Mouse (Mus musculus): ENCODE data around the gene Hyal1. TPM values are rescaled to one million over a fixed set of nuclear protein-coding genes. Genes with fewer than 3 reads are reported as not detected.

Hyal1 gene
- polyA plus RNA-seq, 1 experiment from 2014 or later: 3.2 TPM

- Histone ChIP-seq H3K9ac (peak overlapping the region; percentile 65), H3K4me1 (replicated peaks) (peaks cover 51% of the 10 kb centered on the region), H3K9me3 (replicated peaks) (no peaks in the 10 kb centered on the region), H3K4me2 (peak overlapping the region; percentile 93), H3K4me3 (replicated peaks) (peak overlapping the region; percentile 81), H3K27ac (replicated peaks) (peak overlapping the region; percentile 86; the same call in 1 of the 2 replicates), H3K36me3 (replicated peaks) (peaks cover 43% of the 10 kb centered on the region), H3K27me3 (no peaks in the 10 kb centered on the region; the same call in 1 of the 2 replicates)
- 48% methylated on average over 8 of the region's 8 CpGs for WGBS (ENCODE audit: insufficient replicate concordance)
- ATAC-seq (ENCODE audit: insufficient read depth): no peak
These were observed 34.0 kb upstream of the Hyal1 start for GRCm38 (mm10) chr9:107542721-107543120.

GRCm38 (mm10) chr9:107543299-107543698 is 33.4 kb upstream of the Hyal1 start:
- peaks cover 37% of the 10 kb centered on the region for H3K36me3 ChIP-seq (replicated peaks)
- no peak overlapping the region for H3K4me3 ChIP-seq (replicated peaks)
- H3K27me3 ChIP-seq: peaks cover 1% of the 10 kb centered on the region; the same call in 1 of the 2 replicates
- H3K27ac ChIP-seq (replicated peaks): no peak overlapping the region
- H3K4me1 ChIP-seq (replicated peaks): peaks cover 55% of the 10 kb centered on the region
- WGBS (ENCODE audit: insufficient replicate concordance): 80% methylated on average over 11 of the region's 11 CpGs
- no peak overlapping the region for H3K9ac ChIP-seq
- H3K9me3 ChIP-seq (replicated peaks): no peaks in the 10 kb centered on the region
- ATAC-seq (ENCODE audit: insufficient read depth): no peak
- H3K4me2 ChIP-seq: peak overlapping the region; percentile 93; the same call in 1 of the 2 replicates

GRCm38 (mm10) chr9:107544196-107544700 is 32.5 kb upstream of the Hyal1 start:
- peaks cover 55% of the 10 kb centered on the region for H3K4me1 ChIP-seq (replicated peaks)
- no peak overlapping the region for H3K27ac ChIP-seq (replicated peaks)
- H3K9ac ChIP-seq: no peak overlapping the region
- 86% methylated on average over 17 of the region's 17 CpGs for WGBS (ENCODE audit: insufficient replicate concordance)
- no peak overlapping the region for H3K4me2 ChIP-seq
- H3K36me3 ChIP-seq (replicated peaks): peaks cover 28% of the 10 kb centered on the region
- H3K27me3 ChIP-seq: peaks cover 11% of the 10 kb centered on the region; the same call in 1 of the 2 replicates
- H3K9me3 ChIP-seq (replicated peaks): no peaks in the 10 kb centered on the region
- no peak overlapping the region for H3K4me3 ChIP-seq (replicated peaks)
- no peak for ATAC-seq (ENCODE audit: insufficient read depth)

GRCm38 (mm10) chr9:107544729-107545128 is 32.0 kb upstream of the Hyal1 start:
- 89% methylated on average over 12 of the region's 12 CpGs for WGBS (ENCODE audit: insufficient replicate concordance)
- Histone ChIP-seq H3K4me2 (no peak overlapping the region), H3K4me3 (replicated peaks) (no peak overlapping the region), H3K9ac (no peak overlapping the region), H3K4me1 (replicated peaks) (peaks cover 55% of the 10 kb centered on the region), H3K27me3 (peaks cover 16% of the 10 kb centered on the region), H3K9me3 (replicated peaks) (no peaks in the 10 kb centered on the region), H3K36me3 (replicated peaks) (peaks cover 23% of the 10 kb centered on the region), H3K27ac (replicated peaks) (no peak overlapping the region)
- ATAC-seq (ENCODE audit: insufficient read depth): no peak

- Histone ChIP-seq H3K4me3 (replicated peaks) (no peak overlapping the region), H3K4me1 (replicated peaks) (peaks cover 56% of the 10 kb centered on the region), H3K36me3 (replicated peaks) (peaks cover 18% of the 10 kb centered on the region), H3K27ac (replicated peaks) (no peak overlapping the region), H3K9me3 (replicated peaks) (no peaks in the 10 kb centered on the region), H3K9ac (no peak overlapping the region), H3K4me2 (no peak overlapping the region), H3K27me3 (peaks cover 20% of the 10 kb centered on the region)
- 78% methylated on average over 10 of the region's 10 CpGs for WGBS (ENCODE audit: insufficient replicate concordance)
- ATAC-seq (ENCODE audit: insufficient read depth): no peak
These were observed 31.5 kb upstream of the Hyal1 start for GRCm38 (mm10) chr9:107545199-107545598.

- no peak overlapping the region for H3K9ac ChIP-seq
- peaks cover 24% of the 10 kb centered on the region for H3K27me3 ChIP-seq
- peak overlapping the region; percentile 15; the same call in 1 of the 2 replicates for H3K27ac ChIP-seq (replicated peaks)
- no peak overlapping the region for H3K4me2 ChIP-seq
- H3K36me3 ChIP-seq (replicated peaks): peaks cover 17% of the 10 kb centered on the region
- no peak for ATAC-seq (ENCODE audit: insufficient read depth)
- 4% methylated on average over 3 of the region's 3 CpGs for WGBS (ENCODE audit: insufficient replicate concordance)
- peaks cover 57% of the 10 kb centered on the region for H3K4me1 ChIP-seq (replicated peaks)
- H3K9me3 ChIP-seq (replicated peaks): no peaks in the 10 kb centered on the region
- no peak overlapping the region for H3K4me3 ChIP-seq (replicated peaks)
These were observed 31.1 kb upstream of the Hyal1 start for GRCm38 (mm10) chr9:107545602-107546001.

GRCm38 (mm10) chr9:107547026-107547425 is 29.7 kb upstream of the Hyal1 start, which contains the start of gene Zmynd10:
Gene Zmynd10 (plus strand): TSS chr9:107547298.
- peak within 1 kb of the TSS; percentile 51 for H3K4me2 ChIP-seq
- H3K4me1 ChIP-seq (replicated peaks): peaks cover 60% of the 10 kb centered on the region
- H3K36me3 ChIP-seq (replicated peaks): peaks cover 17% of the 10 kb centered on the region
- peaks cover 39% of the 10 kb centered on the region for H3K27me3 ChIP-seq
- peak; percentile 51 for ATAC-seq (ENCODE audit: insufficient read depth)
- H3K9ac ChIP-seq: no peak within 1 kb of the TSS
- 5% methylated on average over 20 of the region's 20 CpGs for WGBS (ENCODE audit: insufficient replicate concordance)
- H3K4me3 ChIP-seq (replicated peaks): peak within 1 kb of the TSS; percentile 13; the same call in 1 of the 2 replicates
- H3K9me3 ChIP-seq (replicated peaks): no peaks in the 10 kb centered on the region
- H3K27ac ChIP-seq (replicated peaks): peak within 1 kb of the TSS; percentile 15; the same call in 1 of the 2 replicates

- no peak overlapping the region for H3K27ac ChIP-seq (replicated peaks)
- peaks cover 17% of the 10 kb centered on the region for H3K36me3 ChIP-seq (replicated peaks)
- H3K4me3 ChIP-seq (replicated peaks): no peak overlapping the region
- H3K4me1 ChIP-seq (replicated peaks): peaks cover 61% of the 10 kb centered on the region
- 64% methylated on average over 5 of the region's 5 CpGs for WGBS (ENCODE audit: insufficient replicate concordance)
- no peak overlapping the region for H3K4me2 ChIP-seq
- no peaks in the 10 kb centered on the region for H3K9me3 ChIP-seq (replicated peaks)
- H3K27me3 ChIP-seq: peaks cover 48% of the 10 kb centered on the region
- ATAC-seq (ENCODE audit: insufficient read depth): no peak
- H3K9ac ChIP-seq: no peak overlapping the region
These were observed 28.8 kb upstream of the Hyal1 start for GRCm38 (mm10) chr9:107547957-107548356.

- H3K9me3 ChIP-seq (replicated peaks): no peaks in the 10 kb centered on the region
- H3K4me2 ChIP-seq: no peak overlapping the region
- H3K27me3 ChIP-seq: peaks cover 50% of the 10 kb centered on the region
- H3K36me3 ChIP-seq (replicated peaks): peaks cover 13% of the 10 kb centered on the region
- no peak for ATAC-seq (ENCODE audit: insufficient read depth)
- no peak overlapping the region for H3K9ac ChIP-seq
- 78% methylated on average over 10 of the region's 10 CpGs for WGBS (ENCODE audit: insufficient replicate concordance)
- peaks cover 64% of the 10 kb centered on the region for H3K4me1 ChIP-seq (replicated peaks)
- no peak overlapping the region for H3K27ac ChIP-seq (replicated peaks)
- H3K4me3 ChIP-seq (replicated peaks): no peak overlapping the region
These were observed 27.9 kb upstream of the Hyal1 start for GRCm38 (mm10) chr9:107548820-107549219.

- Histone ChIP-seq H3K36me3 (replicated peaks) (peaks cover 9% of the 10 kb centered on the region), H3K4me2 (no peak overlapping the region), H3K27me3 (peaks cover 50% of the 10 kb centered on the region), H3K9ac (no peak overlapping the region), H3K27ac (replicated peaks) (no peak overlapping the region), H3K4me3 (replicated peaks) (no peak overlapping the region), H3K4me1 (replicated peaks) (peaks cover 68% of the 10 kb centered on the region), H3K9me3 (replicated peaks) (no peaks in the 10 kb centered on the region)
- ATAC-seq (ENCODE audit: insufficient read depth): no peak
- WGBS (ENCODE audit: insufficient replicate concordance): 72% methylated on average over 20 of the region's 20 CpGs
These were observed 27.2 kb upstream of the Hyal1 start for GRCm38 (mm10) chr9:107549297-107550074.

- H3K9me3 ChIP-seq (replicated peaks): no peaks in the 10 kb centered on the region
- 39% methylated on average over 23 of the region's 23 CpGs for WGBS (ENCODE audit: insufficient replicate concordance)
- ATAC-seq (ENCODE audit: insufficient read depth): no peak
- H3K27me3 ChIP-seq: peaks cover 50% of the 10 kb centered on the region
- H3K27ac ChIP-seq (replicated peaks): no peak overlapping the region
- peak overlapping the region; percentile 57 for H3K4me3 ChIP-seq (replicated peaks)
- H3K9ac ChIP-seq: peak overlapping the region; percentile 64; the same call in 1 of the 2 replicates
- peaks cover 70% of the 10 kb centered on the region for H3K4me1 ChIP-seq (replicated peaks)
- H3K36me3 ChIP-seq (replicated peaks): no peaks in the 10 kb centered on the region
- peak overlapping the region; percentile 94 for H3K4me2 ChIP-seq
These were observed 26.1 kb upstream of the Hyal1 start for GRCm38 (mm10) chr9:107550491-107551116.
